Mouse (Mus musculus) heart, postnatal 0 days (tissue): ENCODE measurements around the gene Rnf121. TPM values are rescaled to one million over a fixed set of nuclear protein-coding genes. Genes with fewer than 3 reads are reported as not detected.

Experiments
- ATAC-seq: fragments of 200-750 bp; cut with Nextera tagmentation; 2 replicates; pipeline ENCODE4 v1.8.0; 2017; ENCODE audit warnings: low read depth, moderate number of reproducible peaks, moderate library complexity; ENCODE audit not compliant: insufficient read depth
- DNase-seq: peaks from one replicate; pipeline ENCODE4 v3.0.0-alpha.2; 2016; ENCODE audit warnings: low spot score
- H3K27ac ChIP-seq: fragments of 300-500 bp; sonication (generic); 2 replicates; pipeline ENCODE4 v1.5.1; 2014; ENCODE audit warnings: low read depth, mild to moderate bottlenecking
- H3K27me3 ChIP-seq: fragments of 300-500 bp; sonication (generic); 2 replicates; pipeline ENCODE4 v1.6.1; 2014; ENCODE audit warnings: low read length, mixed read lengths; ENCODE audit not compliant: control insufficient read depth, insufficient read depth
- H3K36me3 ChIP-seq: fragments of 300-500 bp; sonication (generic); replicated peaks from 2 replicates; pipeline ENCODE4 v1.6.1; 2014; ENCODE audit warnings: low read length, mixed read lengths; ENCODE audit not compliant: control insufficient read depth, insufficient read depth
- H3K4me1 ChIP-seq: fragments of 300-500 bp; sonication (generic); 2 replicates; pipeline ENCODE4 v1.6.1; 2014; ENCODE audit warnings: antibody characterized with exemption; ENCODE audit not compliant: control insufficient read depth, insufficient read depth
- H3K4me2 ChIP-seq: fragments of 300-500 bp; sonication (generic); 2 replicates; pipeline ENCODE4 v1.6.1; 2014; ENCODE audit warnings: low read depth, mild to moderate bottlenecking, low read length, moderate library complexity
- H3K4me3 ChIP-seq: fragments of 300-500 bp; sonication (generic); 2 replicates; pipeline ENCODE4 v1.5.1; 2014; ENCODE audit warnings: low read depth, low read length
- H3K9ac ChIP-seq: fragments of 300-500 bp; sonication (generic); replicated peaks from 2 replicates; pipeline ENCODE4 v1.6.1; 2014; ENCODE audit warnings: low read depth, low read length, mixed read lengths
- H3K9me3 ChIP-seq: fragments of 300-500 bp; sonication (generic); replicated peaks from 2 replicates; pipeline ENCODE4 v1.6.1; 2016; ENCODE audit warnings: low read length; ENCODE audit not compliant: control insufficient read depth
- CTCF ChIP-seq: IDR thresholded peaks from 2 replicates; pipeline ENCODE4 v1.5.1; 2016; ENCODE audit warnings: antibody characterized with exemption, control low read depth, low read depth
- EP300 ChIP-seq: IDR thresholded peaks from 2 replicates; pipeline ENCODE4 v1.6.1; 2016; ENCODE audit warnings: antibody characterized with exemption, low read depth
- WGBS: fragments of 180-500 bp; shearing (Covaris S2); extraction: QIAGEN DNeasy Blood & Tissue Kit; methylation state at CpG from one replicate; pipeline ENCODE4 v1.1.7; 2014; 5-methylcytosine and 5-hydroxymethylcytosine counted together
- polyA plus RNA-seq: library from polyadenylated mRNA; unstranded; fragments of >200 nt; fragmentation: Nextera tagmentation; extraction: Ambion mirVana; gene quantifications from 2 replicates; pipeline ENCODE4 v1.2.1, GENCODE M21; 2015
- total RNA-seq: library from RNA; depleted of rRNA; stranded (reverse); fragments of >200 nt; gene quantifications from 2 replicates; pipeline ENCODE4 v1.2.3, GENCODE M21; 2014; ENCODE audit warnings: low replicate concordance

Gene Rnf121
- total and polyA plus RNA-seq, 2 experiments from 2014 or later, result 10.7 to 18.2 TPM

- WGBS, result 89% methylated on average over 5 of the region's 5 CpGs
- no peaks in the 10 kb centered on the region for H3K4me1 ChIP-seq
- no peak overlapping the region for H3K4me3 ChIP-seq
- peaks cover 62% of the 10 kb centered on the region for H3K36me3 ChIP-seq
- no peak for ATAC-seq
- no peak overlapping the region for H3K4me2 ChIP-seq
- H3K27ac ChIP-seq, result no peak overlapping the region
- H3K9ac ChIP-seq, result no peak overlapping the region
- TF ChIP-seq EP300, result no peak
- DNase-seq, result no peak
- H3K27me3 ChIP-seq, result no peaks in the 10 kb centered on the region
- H3K9me3 ChIP-seq, result no peaks in the 10 kb centered on the region
Observed at GRCm38 (mm10) chr7:102081784-102082183, 16.5 kb upstream of the Rnf121 start.

GRCm38 (mm10) chr7:102080311-102080710 is 15.0 kb upstream of the Rnf121 start:
- TF ChIP-seq CTCF (no peak), EP300 (no peak)
- ATAC-seq (no peak), DNase-seq (no peak)
- H3K9ac ChIP-seq, result no peak overlapping the region
- no peaks in the 10 kb centered on the region for H3K27me3 ChIP-seq
- no peaks in the 10 kb centered on the region for H3K4me1 ChIP-seq
- H3K36me3 ChIP-seq, result peaks cover 73% of the 10 kb centered on the region
- H3K4me2 ChIP-seq, result no peak overlapping the region
- 89% methylated on average over 8 of the region's 8 CpGs for WGBS
- no peak overlapping the region for H3K27ac ChIP-seq
- no peak overlapping the region for H3K4me3 ChIP-seq
- no peaks in the 10 kb centered on the region for H3K9me3 ChIP-seq

GRCm38 (mm10) chr7:102078517-102078916 is 13.2 kb upstream of the Rnf121 start:
- DNase-seq (no peak), ATAC-seq (no peak)
- no peak overlapping the region for H3K4me3 ChIP-seq
- H3K9me3 ChIP-seq, result no peaks in the 10 kb centered on the region
- TF ChIP-seq CTCF (peak; percentile 64), EP300 (no peak)
- no peaks in the 10 kb centered on the region for H3K27me3 ChIP-seq
- no peak overlapping the region for H3K4me2 ChIP-seq
- H3K4me1 ChIP-seq, result no peaks in the 10 kb centered on the region
- 75% methylated on average over 7 of the region's 7 CpGs for WGBS
- H3K36me3 ChIP-seq, result peaks cover 78% of the 10 kb centered on the region
- H3K9ac ChIP-seq, result no peak overlapping the region
- H3K27ac ChIP-seq, result no peak overlapping the region

GRCm38 (mm10) chr7:102076714-102077296 is 11.5 kb upstream of the Rnf121 start:
- Histone ChIP-seq H3K4me1 (no peaks in the 10 kb centered on the region), H3K4me2 (no peak overlapping the region), H3K9ac (no peak overlapping the region), H3K4me3 (no peak overlapping the region), H3K27ac (no peak overlapping the region), H3K36me3 (peaks cover 80% of the 10 kb centered on the region), H3K9me3 (no peaks in the 10 kb centered on the region), H3K27me3 (no peaks in the 10 kb centered on the region)
- DNase-seq (no peak), ATAC-seq (no peak)
- 82% methylated on average over 7 of the region's 7 CpGs for WGBS
- TF ChIP-seq CTCF, result peak; percentile 49
- no peak for TF ChIP-seq EP300

GRCm38 (mm10) chr7:102066363-102066762 is 1.1 kb upstream of the Rnf121 start:
- ATAC-seq (no peak), DNase-seq (no peak)
- Histone ChIP-seq H3K4me3 (peak overlapping the region; percentile 76), H3K4me2 (peak overlapping the region; percentile 78), H3K4me1 (peaks cover 17% of the 10 kb centered on the region), H3K27me3 (no peaks in the 10 kb centered on the region), H3K36me3 (peaks cover 14% of the 10 kb centered on the region; the same call in 1 of the 2 replicates), H3K9me3 (no peaks in the 10 kb centered on the region), H3K27ac (no peak overlapping the region), H3K9ac (peak overlapping the region; percentile 63; the same call in 1 of the 2 replicates)
- TF ChIP-seq CTCF, result no peak
- no peak for TF ChIP-seq EP300
- 59% methylated on average over 6 of the region's 6 CpGs for WGBS

GRCm38 (mm10) chr7:102064655-102065045 is 619 bp downstream of the Rnf121 start:
- under 1% methylated on average over 9 of the region's 9 CpGs for WGBS
- ATAC-seq, result no peak

More at GRCm38 (mm10) chr7:102064655-102065045, 619 bp downstream of the Rnf121 start:
- Histone ChIP-seq H3K9me3 (no peaks in the 10 kb centered on the region), H3K9ac (peak overlapping the region; percentile 63), H3K4me2 (peak overlapping the region; percentile 78), H3K4me1 (peaks cover 17% of the 10 kb centered on the region), H3K4me3 (peak overlapping the region; percentile 76), H3K27me3 (no peaks in the 10 kb centered on the region), H3K27ac (peak overlapping the region; percentile 77), H3K36me3 (0 out of 2 replicates have a peak, but pooled peaks cover 3% of the 10 kb centered on the region)
- no peak for DNase-seq
- TF ChIP-seq EP300, result no peak
- no peak for TF ChIP-seq CTCF
